Mouse (Mus musculus) frontal cortex, adult (tissue): ENCODE results near the gene Ndufb5.
A peak's percentile ranks its signal among the peaks of the same experiment; 100 is the strongest.
"Not testable (repeated sequence)": the region's sequence is repeated elsewhere in the genome, so short reads cannot be mapped to it uniquely, and the experiment has no call there.

Source experiments
- ATAC-seq: cut with Nextera tagmentation; 2 replicates; pipeline ENCODE4 v1.9.2; 2017; ENCODE audit warnings: mild to moderate bottlenecking, moderate library complexity, mixed read lengths; ENCODE audit not compliant: low TSS enrichment

Gene Ndufb5

GRCm38 (mm10) chr3:32736244-32737171, at the start of gene Ndufb5:
TSS of gene Ndufb5 (plus strand) at chr3:32736990.
- peak; percentile 95 for ATAC-seq

- ATAC-seq: no peak
Measured at GRCm38 (mm10) chr3:32687156-32687555, 49.6 kb upstream of the Ndufb5 start.

- no peak for ATAC-seq
Measured at GRCm38 (mm10) chr3:32689567-32689999, 47.2 kb upstream of the Ndufb5 start.

GRCm38 (mm10) chr3:32690008-32690407, 46.8 kb upstream of the Ndufb5 start:
- no peak for ATAC-seq

GRCm38 (mm10) chr3:32690901-32691300, 45.9 kb upstream of the Ndufb5 start:
- ATAC-seq: no peak

GRCm38 (mm10) chr3:32691841-32692240, 44.9 kb upstream of the Ndufb5 start:
- ATAC-seq: no peak

GRCm38 (mm10) chr3:32694211-32694610, 42.6 kb upstream of the Ndufb5 start:
- no peak for ATAC-seq

GRCm38 (mm10) chr3:32694737-32695582, 41.8 kb upstream of the Ndufb5 start:
- no peak for ATAC-seq

- ATAC-seq: no peak
Measured at GRCm38 (mm10) chr3:32695583-32695980, 41.2 kb upstream of the Ndufb5 start.

- peak; percentile 99 for ATAC-seq
Measured at GRCm38 (mm10) chr3:32698228-32698863, 38.4 kb upstream of the Ndufb5 start.

- ATAC-seq: not testable (repeated sequence)
Measured at GRCm38 (mm10) chr3:32704021-32704420, 32.8 kb upstream of the Ndufb5 start.

GRCm38 (mm10) chr3:32704632-32705031, 32.2 kb upstream of the Ndufb5 start:
- ATAC-seq: not testable (repeated sequence)

GRCm38 (mm10) chr3:32705647-32706348, 31.0 kb upstream of the Ndufb5 start, which contains the start of gene Actl6a:
TSS of gene Actl6a (plus strand) at chr3:32706298.
- not testable (repeated sequence) for ATAC-seq

GRCm38 (mm10) chr3:32708052-32708367, 28.8 kb upstream of the Ndufb5 start:
- no peak for ATAC-seq

GRCm38 (mm10) chr3:32708368-32709231, 28.2 kb upstream of the Ndufb5 start:
- ATAC-seq: peak; percentile 97

GRCm38 (mm10) chr3:32709388-32709787, 27.4 kb upstream of the Ndufb5 start:
- no peak for ATAC-seq

GRCm38 (mm10) chr3:32713711-32714110, 23.1 kb upstream of the Ndufb5 start:
- no peak for ATAC-seq

GRCm38 (mm10) chr3:32717403-32717802, 19.4 kb upstream of the Ndufb5 start:
- ATAC-seq: not testable (repeated sequence)

- ATAC-seq: no peak
Measured at GRCm38 (mm10) chr3:32718271-32718670, 18.5 kb upstream of the Ndufb5 start.

- no peak for ATAC-seq
Measured at GRCm38 (mm10) chr3:32724191-32724590, 12.6 kb upstream of the Ndufb5 start.
